Mouse (Mus musculus): Measurements from ENCODE around the gene Pold4.

The Pold4 gene

GRCm38 (mm10) chr19:4204889-4205288, 26.8 kb upstream of the Pold4 start:
- no peak for DNase-seq

GRCm38 (mm10) chr19:4206971-4207370, 24.7 kb upstream of the Pold4 start:
- peak; percentile 82 for DNase-seq

- DNase-seq, result no peak
Measured at GRCm38 (mm10) chr19:4208563-4208962, 23.1 kb upstream of the Pold4 start.

GRCm38 (mm10) chr19:4211891-4212588, 19.7 kb upstream of the Pold4 start:
- DNase-seq, result no peak

- DNase-seq, result no peak
Measured at GRCm38 (mm10) chr19:4213524-4213974, 18.1 kb upstream of the Pold4 start.

- peak; percentile 64 for DNase-seq
Measured at GRCm38 (mm10) chr19:4214071-4214770, 17.5 kb upstream of the Pold4 start, which contains the start of the genes Clcf1 and AC109138.7. Gene Clcf1 (plus strand): TSS chr19:4214238. Gene AC109138.7 (plus strand): TSS chr19:4214357.

GRCm38 (mm10) chr19:4214771-4215450, 16.8 kb upstream of the Pold4 start:
- DNase-seq, result no peak

GRCm38 (mm10) chr19:4215451-4215840, 16.3 kb upstream of the Pold4 start:
- no peak for DNase-seq

GRCm38 (mm10) chr19:4216041-4216685, 15.5 kb upstream of the Pold4 start:
- peak; percentile 61 for DNase-seq

GRCm38 (mm10) chr19:4217140-4217539, 14.6 kb upstream of the Pold4 start:
- DNase-seq, result no peak

- no peak for DNase-seq
Measured at GRCm38 (mm10) chr19:4217855-4218254, 13.8 kb upstream of the Pold4 start.

GRCm38 (mm10) chr19:4218293-4218692, 13.4 kb upstream of the Pold4 start:
- no peak for DNase-seq

- DNase-seq, result no peak
Measured at GRCm38 (mm10) chr19:4218784-4219183, 12.9 kb upstream of the Pold4 start.

GRCm38 (mm10) chr19:4219943-4220342, 11.8 kb upstream of the Pold4 start:
- no peak for DNase-seq

GRCm38 (mm10) chr19:4220416-4220815, 11.3 kb upstream of the Pold4 start:
- peak; percentile 59 for DNase-seq

- DNase-seq, result peak; percentile 53
Measured at GRCm38 (mm10) chr19:4220957-4221743, 10.5 kb upstream of the Pold4 start.

- no peak for DNase-seq
Measured at GRCm38 (mm10) chr19:4222165-4222564, 9.5 kb upstream of the Pold4 start.

- no peak for DNase-seq
Measured at GRCm38 (mm10) chr19:4226779-4227178, 4.9 kb upstream of the Pold4 start.

- no peak for DNase-seq
Measured at GRCm38 (mm10) chr19:4227446-4227845, 4.3 kb upstream of the Pold4 start.

- peak; percentile 81 for DNase-seq
Measured at GRCm38 (mm10) chr19:4227894-4228678, 3.6 kb upstream of the Pold4 start.

- no peak for DNase-seq
Measured at GRCm38 (mm10) chr19:4228891-4229290, 2.8 kb upstream of the Pold4 start.
